Mouse (Mus musculus) midbrain, postnatal 0 days (tissue): ENCODE measurements around the gene Pet100. TPM values are rescaled to one million over a fixed set of nuclear protein-coding genes. Genes with fewer than 3 reads are reported as not detected.

ENCODE experiments used
- ATAC-seq: fragments of 200-750 bp; cut with Nextera tagmentation; 2 replicates; pipeline ENCODE4 v1.8.0; 2017; ENCODE audit warnings: moderate number of reproducible peaks, mild to moderate bottlenecking, moderate TSS enrichment, moderate library complexity; ENCODE audit not compliant: low FRiP score
- DNase-seq: peaks from one replicate; pipeline ENCODE4 v3.0.0-alpha.2; 2015; ENCODE audit warnings: low spot score
- H3K27ac ChIP-seq: fragments of 300-500 bp; sonication (generic); 2 replicates; pipeline ENCODE4 v1.5.1; 2014; ENCODE audit warnings: low read depth, mild to moderate bottlenecking, low read length, mixed read lengths
- H3K27me3 ChIP-seq: fragments of 300-500 bp; sonication (generic); 2 replicates; pipeline ENCODE4 v1.6.1; 2014; ENCODE audit warnings: low read length, control low read depth, mixed read lengths; ENCODE audit not compliant: insufficient read depth
- H3K36me3 ChIP-seq: fragments of 300-500 bp; sonication (generic); 2 replicates; pipeline ENCODE4 v1.6.1; 2014; ENCODE audit warnings: low read length, control low read depth, mixed read lengths; ENCODE audit not compliant: insufficient read depth
- H3K4me1 ChIP-seq: fragments of 300-500 bp; sonication (generic); 2 replicates; pipeline ENCODE4 v1.6.1; 2014; ENCODE audit warnings: mild to moderate bottlenecking, control low read depth, antibody characterized with exemption, low read length, mixed read lengths; ENCODE audit not compliant: insufficient read depth
- H3K4me2 ChIP-seq: fragments of 300-500 bp; sonication (generic); 2 replicates; pipeline ENCODE4 v1.6.1; 2014; ENCODE audit warnings: low read depth, mild to moderate bottlenecking, low read length, mixed read lengths; ENCODE audit not compliant: poor library complexity, severe bottlenecking
- H3K4me3 ChIP-seq: fragments of 300-500 bp; sonication (generic); 2 replicates; pipeline ENCODE4 v1.5.1; 2014; ENCODE audit warnings: low read depth, mild to moderate bottlenecking, low read length, moderate library complexity
- H3K9ac ChIP-seq: fragments of 300-500 bp; sonication (generic); replicated peaks from 2 replicates; pipeline ENCODE4 v1.6.1; 2014; ENCODE audit warnings: mild to moderate bottlenecking, low read length, moderate library complexity, mixed read lengths; ENCODE audit not compliant: poor library complexity, severe bottlenecking
- H3K9me3 ChIP-seq: fragments of 300-500 bp; sonication (generic); 2 replicates; pipeline ENCODE4 v1.6.1; 2016; ENCODE audit warnings: low read length, control low read depth
- CTCF ChIP-seq: IDR thresholded peaks from 2 replicates; pipeline ENCODE4 v1.5.1; 2016; ENCODE audit warnings: antibody characterized with exemption, mild to moderate bottlenecking
- WGBS: fragments of 180-500 bp; shearing (Covaris S2); extraction: QIAGEN DNeasy Blood & Tissue Kit; methylation state at CpG from one replicate; pipeline ENCODE4 v1.1.7; 2014; 5-methylcytosine and 5-hydroxymethylcytosine counted together
- polyA plus RNA-seq: library from polyadenylated mRNA; unstranded; fragments of >200 nt; fragmentation: Nextera tagmentation; extraction: Ambion mirVana; gene quantifications from 2 replicates; pipeline ENCODE4 v1.2.1, GENCODE M21; 2015
- total RNA-seq: library from RNA; depleted of rRNA; stranded (reverse); fragments of >200 nt; gene quantifications from 2 replicates; pipeline ENCODE4 v1.2.3, GENCODE M21; 2014

Gene Pet100
- total and polyA plus RNA-seq, 2 experiments from 2014 or later = 7.7 to 70.9 TPM

DNA sequence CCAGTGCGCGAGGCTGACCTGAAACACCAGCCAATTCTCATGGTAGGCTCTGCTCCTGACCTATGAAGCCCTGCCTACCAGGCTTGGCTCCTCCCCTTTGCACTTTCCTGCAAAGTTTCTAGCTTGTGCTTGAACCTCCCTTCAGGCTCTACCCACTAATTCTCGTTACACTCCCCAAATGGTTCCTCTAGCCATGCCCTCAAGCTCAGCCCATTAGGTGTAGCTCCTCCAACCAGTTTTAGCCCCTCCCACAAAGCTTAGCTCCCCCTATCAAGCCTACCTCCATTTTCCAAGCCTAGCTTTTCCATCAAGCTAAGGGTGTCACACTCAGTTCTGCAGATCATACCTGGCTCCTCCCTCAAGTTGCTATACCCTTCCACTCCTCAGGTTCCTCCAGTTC, 23.3 kb upstream of the Pet100 start:
- peaks cover 34% of the 10 kb centered on the region for H3K36me3 ChIP-seq

DNA sequence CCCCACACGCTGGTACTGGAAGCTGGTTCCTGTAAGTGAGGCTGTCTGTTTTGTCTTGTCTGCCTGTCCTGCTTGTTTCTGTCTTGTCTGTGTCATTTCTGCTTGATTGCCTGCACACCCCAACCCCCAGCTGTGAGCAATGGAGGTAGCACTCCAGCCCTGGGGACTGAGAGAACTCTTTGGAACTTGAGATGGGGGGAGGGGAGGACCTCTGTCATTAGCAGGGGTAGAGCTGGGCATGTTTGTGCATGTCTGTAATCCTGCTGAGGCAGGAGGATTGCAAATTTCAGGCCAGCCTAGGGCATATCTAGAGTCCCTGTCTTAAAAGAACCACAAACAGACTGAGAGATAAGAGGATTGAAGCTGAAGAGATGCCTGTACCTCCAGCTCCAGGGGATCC, 22.1 kb upstream of the Pet100 start:
- no peak for ATAC-seq
- H3K36me3 ChIP-seq = peaks cover 46% of the 10 kb centered on the region

More for the DNA sequence above, 23.3 kb upstream of the Pet100 start:
- Histone ChIP-seq H3K4me1 (no peaks in the 10 kb centered on the region; the same call in 1 of the 2 replicates), H3K27ac (no peak overlapping the region), H3K9ac (no peak overlapping the region), H3K4me2 (no peak overlapping the region), H3K27me3 (no peaks in the 10 kb centered on the region), H3K4me3 (no peak overlapping the region), H3K9me3 (no peaks in the 10 kb centered on the region)
- TF ChIP-seq CTCF = no peak
- WGBS = 78% methylated on average over 3 of the region's 3 CpGs
- 0 out of 2 replicates have a peak, but pooled peaks have one; percentile 9 for ATAC-seq
- no peak for DNase-seq

DNA sequence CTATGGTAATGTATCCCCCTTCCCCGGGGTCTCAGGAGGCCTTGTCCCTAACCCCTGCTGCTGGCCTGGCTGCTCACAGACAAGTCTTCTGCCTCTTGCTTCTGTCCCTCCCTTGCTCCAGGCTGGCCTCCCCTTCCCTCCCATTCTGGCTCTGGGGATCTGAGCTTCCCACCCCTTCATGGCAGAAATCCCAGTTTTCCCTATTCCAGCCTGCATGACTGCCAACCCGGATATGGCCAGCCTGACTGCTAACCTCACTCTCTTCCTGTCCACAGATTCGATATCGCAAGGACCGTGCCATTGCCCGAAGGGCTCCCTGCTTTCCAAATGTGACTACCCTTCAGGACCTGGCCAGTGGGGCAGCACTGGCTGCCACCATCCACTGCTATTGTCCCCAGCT, 20.9 kb upstream of the Pet100 start:
- H3K27ac ChIP-seq = no peak overlapping the region
- DNase-seq (no peak), ATAC-seq (no peak)
- TF ChIP-seq CTCF = no peak
- no peaks in the 10 kb centered on the region for H3K27me3 ChIP-seq
- H3K4me1 ChIP-seq = no peaks in the 10 kb centered on the region
- no peak overlapping the region for H3K9ac ChIP-seq
- 92% methylated on average over 6 of the region's 6 CpGs for WGBS
- no peak overlapping the region for H3K4me3 ChIP-seq
- peaks cover 55% of the 10 kb centered on the region for H3K36me3 ChIP-seq
- H3K9me3 ChIP-seq = no peaks in the 10 kb centered on the region
- no peak overlapping the region for H3K4me2 ChIP-seq

More for the DNA sequence above, 22.1 kb upstream of the Pet100 start:
- Histone ChIP-seq H3K27me3 (no peaks in the 10 kb centered on the region), H3K4me1 (no peaks in the 10 kb centered on the region), H3K9ac (no peak overlapping the region), H3K4me3 (no peak overlapping the region), H3K9me3 (no peaks in the 10 kb centered on the region), H3K4me2 (no peak overlapping the region), H3K27ac (no peak overlapping the region)
- DNase-seq = no peak
- no peak for TF ChIP-seq CTCF
- WGBS = 73% methylated on average over 1 of the region's 1 CpGs

DNA sequence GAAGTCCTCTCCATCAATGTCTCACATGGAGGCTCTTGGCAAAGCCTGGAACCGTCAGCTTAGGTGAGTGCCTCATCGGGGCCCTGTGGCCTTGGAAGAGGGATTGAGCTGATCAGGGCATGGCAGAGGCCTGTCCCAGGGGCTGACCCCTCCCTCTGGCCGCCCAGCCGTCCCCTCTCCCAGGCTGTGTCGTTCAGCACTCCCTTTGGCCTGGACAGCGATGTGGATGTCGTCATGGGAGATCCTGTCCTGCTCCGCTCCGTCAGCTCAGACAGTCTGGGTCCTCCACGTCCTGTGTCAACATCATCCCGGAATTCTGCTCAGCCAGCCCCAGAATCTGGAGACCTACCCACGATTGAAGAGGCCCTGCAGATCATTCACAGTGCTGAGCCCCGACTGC, 17.9 kb upstream of the Pet100 start:
- ATAC-seq = no peak
- Histone ChIP-seq H3K9ac (no peak overlapping the region), H3K4me1 (no peaks in the 10 kb centered on the region), H3K27me3 (no peaks in the 10 kb centered on the region), H3K4me2 (no peak overlapping the region), H3K27ac (no peak overlapping the region), H3K9me3 (no peaks in the 10 kb centered on the region), H3K4me3 (no peak overlapping the region), H3K36me3 (peaks cover 79% of the 10 kb centered on the region)
- no peak for DNase-seq
- no peak for TF ChIP-seq CTCF
- 77% methylated on average over 13 of the region's 13 CpGs for WGBS

DNA sequence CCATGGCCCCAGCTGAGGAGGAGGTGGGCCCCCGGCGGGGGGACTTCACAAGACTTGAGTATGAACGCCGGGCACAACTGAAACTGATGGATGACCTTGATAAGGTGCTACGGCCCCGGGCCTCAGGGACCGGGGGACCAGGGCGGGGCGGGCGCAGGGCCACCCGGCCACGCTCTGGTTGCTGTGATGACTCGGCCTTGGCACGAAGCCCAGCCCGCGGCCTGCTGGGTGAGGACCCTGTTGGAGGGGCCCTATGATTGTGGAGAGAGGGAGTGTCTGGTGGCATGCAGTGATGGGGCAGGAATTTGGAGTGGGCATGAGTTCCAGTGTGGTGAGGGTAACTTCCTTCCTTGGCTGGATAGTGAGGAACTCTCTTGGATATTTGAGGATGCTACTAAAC, 14.8 kb upstream of the Pet100 start:
- TF ChIP-seq CTCF = no peak
- Histone ChIP-seq H3K4me1 (no peaks in the 10 kb centered on the region), H3K36me3 (peaks cover 90% of the 10 kb centered on the region), H3K4me3 (no peak overlapping the region), H3K27ac (no peak overlapping the region), H3K27me3 (no peaks in the 10 kb centered on the region), H3K4me2 (no peak overlapping the region), H3K9ac (no peak overlapping the region), H3K9me3 (no peaks in the 10 kb centered on the region)
- ATAC-seq = no peak
- DNase-seq = no peak
- 89% methylated on average over 16 of the region's 16 CpGs for WGBS

DNA sequence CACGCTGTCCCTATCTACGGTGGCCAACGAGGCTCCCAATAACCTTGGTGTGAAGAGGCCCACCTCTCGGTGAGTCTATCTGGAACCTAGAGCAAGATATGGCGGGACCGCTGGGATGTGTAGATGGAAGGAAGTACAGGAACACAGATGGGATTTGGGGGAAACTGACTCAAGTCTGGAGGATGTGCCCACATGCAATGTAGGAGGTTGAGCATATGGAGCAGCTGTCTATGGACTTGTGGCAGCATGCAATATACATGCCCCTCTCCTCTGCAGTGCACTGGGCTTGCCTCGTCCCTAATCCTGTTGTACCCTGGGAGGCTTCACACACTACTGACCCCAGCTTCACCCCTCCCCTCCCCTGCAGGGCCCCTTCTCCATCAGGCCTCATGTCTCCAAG, 13.5 kb upstream of the Pet100 start:
- Histone ChIP-seq H3K9ac (no peak overlapping the region), H3K36me3 (peaks cover 90% of the 10 kb centered on the region), H3K4me1 (no peaks in the 10 kb centered on the region), H3K4me3 (no peak overlapping the region), H3K4me2 (no peak overlapping the region), H3K27ac (no peak overlapping the region), H3K9me3 (no peaks in the 10 kb centered on the region), H3K27me3 (no peaks in the 10 kb centered on the region)
- DNase-seq = no peak
- TF ChIP-seq CTCF = no peak
- 85% methylated on average over 7 of the region's 7 CpGs for WGBS
- no peak for ATAC-seq
